Mouse (Mus musculus) hindbrain, embryonic 14.5 days (tissue): ENCODE measurements around the gene Esyt2. TPM values are rescaled to one million over a fixed set of nuclear protein-coding genes. Genes with fewer than 3 reads are reported as not detected.

ENCODE experiments used
- ATAC-seq: fragments of 200-750 bp; cut with Nextera tagmentation; 2 replicates; pipeline ENCODE4 v1.8.0; 2017; ENCODE audit warnings: moderate number of reproducible peaks, mild to moderate bottlenecking, moderate TSS enrichment, moderate library complexity; ENCODE audit not compliant: low FRiP score
- DNase-seq: peaks from one replicate; pipeline ENCODE4 v3.0.0-alpha.2; 2015; ENCODE audit warnings: low spot score
- H3K27ac ChIP-seq: fragments of 300-500 bp; sonication (generic); 2 replicates; pipeline ENCODE4 v1.5.1; 2014; ENCODE audit warnings: mild to moderate bottlenecking, moderate library complexity
- H3K27me3 ChIP-seq: fragments of 300-500 bp; sonication (generic); 2 replicates; pipeline ENCODE4 v1.6.1; 2014; ENCODE audit warnings: mild to moderate bottlenecking, low read length, mixed read lengths; ENCODE audit not compliant: control insufficient read depth, insufficient read depth
- H3K36me3 ChIP-seq: fragments of 300-500 bp; sonication (generic); replicated peaks from 2 replicates; pipeline ENCODE4 v1.6.1; 2014; ENCODE audit not compliant: control insufficient read depth, insufficient read depth
- H3K4me1 ChIP-seq: fragments of 300-500 bp; sonication (generic); replicated peaks from 2 replicates; pipeline ENCODE4 v1.6.1; 2014; ENCODE audit warnings: antibody characterized with exemption, low read length, mixed read lengths; ENCODE audit not compliant: control insufficient read depth, insufficient read depth
- H3K4me2 ChIP-seq: fragments of 300-500 bp; sonication (generic); replicated peaks from 2 replicates; pipeline ENCODE4 v1.6.1; 2014; ENCODE audit warnings: mild to moderate bottlenecking, moderate library complexity
- H3K4me3 ChIP-seq: fragments of 300-500 bp; sonication (generic); replicated peaks from 2 replicates; pipeline ENCODE4 v1.5.1; 2014; ENCODE audit warnings: mild to moderate bottlenecking, low read length
- H3K9ac ChIP-seq: fragments of 300-500 bp; sonication (generic); 2 replicates; pipeline ENCODE4 v1.6.1; 2014
- H3K9me3 ChIP-seq: fragments of 300-500 bp; sonication (generic); 2 replicates; pipeline ENCODE4 v1.6.1; 2016; ENCODE audit warnings: low read length; ENCODE audit not compliant: control insufficient read depth
- WGBS: fragments of 180-500 bp; shearing (Covaris S2); extraction: QIAGEN DNeasy Blood & Tissue Kit; methylation state at CpG from one replicate; pipeline ENCODE4 v1.1.7; 2014; 5-methylcytosine and 5-hydroxymethylcytosine counted together
- polyA plus RNA-seq: library from polyadenylated mRNA; unstranded; fragments of >200 nt; fragmentation: Nextera tagmentation; extraction: Ambion mirVana; gene quantifications from 2 replicates; pipeline ENCODE4 v1.2.1, GENCODE M21; 2014

The Esyt2 gene
- 17.2 and 19.1 TPM in 2 replicates for polyA plus RNA-seq

GRCm38 (mm10) chr12:116280653-116281364, at the start of gene Esyt2:
Esyt2 (plus strand) TSS chr12:116281196.
- Histone ChIP-seq H3K4me1 (peaks cover 13% of the 10 kb centered on the region), H3K9me3 (no peaks in the 10 kb centered on the region), H3K27me3 (no peaks in the 10 kb centered on the region), H3K9ac (peak within 1 kb of the TSS; percentile 95), H3K4me2 (peak within 1 kb of the TSS; percentile 94), H3K36me3 (no peaks in the 10 kb centered on the region), H3K4me3 (peak within 1 kb of the TSS; percentile 93), H3K27ac (peak within 1 kb of the TSS; percentile 96)
- DNase-seq (peak; percentile 99), ATAC-seq (peak; percentile 98)
- WGBS = under 1% methylated on average over 68 of the region's 68 CpGs

- Histone ChIP-seq H3K9me3 (no peaks in the 10 kb centered on the region), H3K4me1 (no peaks in the 10 kb centered on the region), H3K4me2 (no peak overlapping the region), H3K4me3 (no peak overlapping the region), H3K27ac (no peak overlapping the region), H3K27me3 (no peaks in the 10 kb centered on the region), H3K36me3 (0 out of 2 replicates have a peak, but pooled peaks cover 15% of the 10 kb centered on the region), H3K9ac (no peak overlapping the region)
- DNase-seq (no peak), ATAC-seq (no peak)
- 80% methylated on average over 12 of the region's 12 CpGs for WGBS
Observed at GRCm38 (mm10) chr12:116231612-116232011, 49.4 kb upstream of the Esyt2 start.

GRCm38 (mm10) chr12:116232061-116232460, 48.9 kb upstream of the Esyt2 start:
- WGBS = 94% methylated on average over 1 of the region's 1 CpGs

GRCm38 (mm10) chr12:116235356-116235755, 45.6 kb upstream of the Esyt2 start:
- Histone ChIP-seq H3K36me3 (peaks cover 7% of the 10 kb centered on the region; the same call in 1 of the 2 replicates), H3K27ac (no peak overlapping the region), H3K9ac (no peak overlapping the region), H3K9me3 (no peaks in the 10 kb centered on the region), H3K4me1 (no peaks in the 10 kb centered on the region), H3K4me3 (no peak overlapping the region), H3K27me3 (no peaks in the 10 kb centered on the region), H3K4me2 (no peak overlapping the region)
- ATAC-seq (no peak), DNase-seq (no peak)
- 87% methylated on average over 4 of the region's 4 CpGs for WGBS

More at GRCm38 (mm10) chr12:116232061-116232460, 48.9 kb upstream of the Esyt2 start:
- Histone ChIP-seq H3K27me3 (no peaks in the 10 kb centered on the region), H3K27ac (no peak overlapping the region), H3K9ac (no peak overlapping the region), H3K4me1 (no peaks in the 10 kb centered on the region), H3K36me3 (0 out of 2 replicates have a peak, but pooled peaks cover 12% of the 10 kb centered on the region), H3K4me3 (no peak overlapping the region), H3K9me3 (no peaks in the 10 kb centered on the region), H3K4me2 (no peak overlapping the region)
- no peak for ATAC-seq
- DNase-seq = no peak

GRCm38 (mm10) chr12:116236658-116237057, 44.3 kb upstream of the Esyt2 start:
- H3K4me3 ChIP-seq = no peak overlapping the region
- H3K9me3 ChIP-seq = no peaks in the 10 kb centered on the region
- H3K4me2 ChIP-seq = no peak overlapping the region
- no peak overlapping the region for H3K27ac ChIP-seq
- ATAC-seq (no peak), DNase-seq (no peak)
- H3K9ac ChIP-seq = no peak overlapping the region
- peaks cover 19% of the 10 kb centered on the region; the same call in 1 of the 2 replicates for H3K36me3 ChIP-seq
- no peaks in the 10 kb centered on the region for H3K27me3 ChIP-seq
- H3K4me1 ChIP-seq = no peaks in the 10 kb centered on the region
- WGBS = 91% methylated on average over 3 of the region's 3 CpGs

GRCm38 (mm10) chr12:116238370-116238769, 42.6 kb upstream of the Esyt2 start:
- Histone ChIP-seq H3K9ac (no peak overlapping the region), H3K9me3 (no peaks in the 10 kb centered on the region), H3K36me3 (peaks cover 19% of the 10 kb centered on the region; the same call in 1 of the 2 replicates), H3K4me2 (no peak overlapping the region), H3K4me3 (no peak overlapping the region), H3K27ac (no peak overlapping the region), H3K27me3 (no peaks in the 10 kb centered on the region), H3K4me1 (no peaks in the 10 kb centered on the region)
- DNase-seq = no peak
- no peak for ATAC-seq

- DNase-seq = no peak
- no peak for ATAC-seq
- WGBS = 91% methylated on average over 3 of the region's 3 CpGs
- peaks cover 24% of the 10 kb centered on the region; the same call in 1 of the 2 replicates for H3K36me3 ChIP-seq
- H3K4me3 ChIP-seq = no peak overlapping the region
- H3K27me3 ChIP-seq = no peaks in the 10 kb centered on the region
- no peak overlapping the region for H3K9ac ChIP-seq
- H3K9me3 ChIP-seq = no peaks in the 10 kb centered on the region
- no peak overlapping the region for H3K4me2 ChIP-seq
- H3K4me1 ChIP-seq = no peaks in the 10 kb centered on the region
- no peak overlapping the region for H3K27ac ChIP-seq
Observed at GRCm38 (mm10) chr12:116238803-116239202, 42.2 kb upstream of the Esyt2 start.

- no peaks in the 10 kb centered on the region for H3K27me3 ChIP-seq
- no peak overlapping the region for H3K4me2 ChIP-seq
- H3K27ac ChIP-seq = no peak overlapping the region
- ATAC-seq (no peak), DNase-seq (no peak)
- no peaks in the 10 kb centered on the region for H3K9me3 ChIP-seq
- H3K9ac ChIP-seq = no peak overlapping the region
- 88% methylated on average over 1 of the region's 1 CpGs for WGBS
- no peak overlapping the region for H3K4me3 ChIP-seq
- H3K4me1 ChIP-seq = no peaks in the 10 kb centered on the region
- H3K36me3 ChIP-seq = peaks cover 59% of the 10 kb centered on the region
Observed at GRCm38 (mm10) chr12:116244601-116245000, 36.4 kb upstream of the Esyt2 start.

- Histone ChIP-seq H3K36me3 (peaks cover 30% of the 10 kb centered on the region), H3K4me2 (no peak overlapping the region), H3K4me3 (no peak overlapping the region), H3K4me1 (no peaks in the 10 kb centered on the region), H3K9me3 (no peaks in the 10 kb centered on the region), H3K27me3 (no peaks in the 10 kb centered on the region), H3K27ac (no peak overlapping the region), H3K9ac (no peak overlapping the region)
- ATAC-seq = no peak
- WGBS = 79% methylated on average over 8 of the region's 8 CpGs
- DNase-seq = no peak
Observed at GRCm38 (mm10) chr12:116254652-116255051, 26.3 kb upstream of the Esyt2 start.
